Mouse (Mus musculus) bone marrow, adult 2 months (tissue): ENCODE measurements around the gene Cramp1l. TPM values are rescaled to one million over a fixed set of nuclear protein-coding genes. Genes with fewer than 3 reads are reported as not detected.

Source experiments
- H3K27ac ChIP-seq: fragments of 200-500 bp; 2 replicates; pipeline ENCODE4 v1.5.1; 2012; ENCODE audit warnings: low read depth, mild to moderate bottlenecking, control low read depth, inconsistent platforms, low read length; ENCODE audit not compliant: control insufficient read depth, poor library complexity, insufficient read depth
- H3K4me1 ChIP-seq: fragments of 200-500 bp; 2 replicates; pipeline ENCODE4 v1.6.1; 2011; ENCODE audit warnings: low read length; ENCODE audit not compliant: control insufficient read depth, insufficient read depth
- H3K4me3 ChIP-seq: fragments of 200-500 bp; replicated peaks from 2 replicates; pipeline ENCODE3; 2011; ENCODE audit warnings: mild to moderate bottlenecking, low read depth, low read length, control low read depth; ENCODE audit not compliant: control insufficient read depth
- CTCF ChIP-seq: fragments of 200-500 bp; IDR thresholded peaks from 2 replicates; pipeline ENCODE4 v1.5.1; 2011; ENCODE audit warnings: low read length, control low read depth; ENCODE audit not compliant: control insufficient read depth, insufficient read depth
- POLR2A ChIP-seq: fragments of 200-500 bp; IDR thresholded peaks from 2 replicates; pipeline ENCODE4 v1.6.1; 2011; ENCODE audit warnings: low read depth, mild to moderate bottlenecking, control low read depth, low read length, borderline replicate concordance; ENCODE audit not compliant: control insufficient read depth
- WGBS: fragments of 180-500 bp; shearing (Covaris S2); methylation state at CpG from one replicate; pipeline ENCODE4 v1.1.7; 2018; 5-methylcytosine and 5-hydroxymethylcytosine counted together
- polyA plus RNA-seq: library from polyadenylated mRNA; stranded (reverse); fragments of >200 nt; gene quantifications from 2 replicates; pipeline ENCODE4 v1.2.4, GENCODE M21; 2011; ENCODE audit warnings: low replicate concordance; ENCODE audit not compliant: missing spikeins, insufficient read depth, insufficient read length

Gene Cramp1l
- 9.1 and 15.8 TPM in 2 replicates for polyA plus RNA-seq

DNA sequence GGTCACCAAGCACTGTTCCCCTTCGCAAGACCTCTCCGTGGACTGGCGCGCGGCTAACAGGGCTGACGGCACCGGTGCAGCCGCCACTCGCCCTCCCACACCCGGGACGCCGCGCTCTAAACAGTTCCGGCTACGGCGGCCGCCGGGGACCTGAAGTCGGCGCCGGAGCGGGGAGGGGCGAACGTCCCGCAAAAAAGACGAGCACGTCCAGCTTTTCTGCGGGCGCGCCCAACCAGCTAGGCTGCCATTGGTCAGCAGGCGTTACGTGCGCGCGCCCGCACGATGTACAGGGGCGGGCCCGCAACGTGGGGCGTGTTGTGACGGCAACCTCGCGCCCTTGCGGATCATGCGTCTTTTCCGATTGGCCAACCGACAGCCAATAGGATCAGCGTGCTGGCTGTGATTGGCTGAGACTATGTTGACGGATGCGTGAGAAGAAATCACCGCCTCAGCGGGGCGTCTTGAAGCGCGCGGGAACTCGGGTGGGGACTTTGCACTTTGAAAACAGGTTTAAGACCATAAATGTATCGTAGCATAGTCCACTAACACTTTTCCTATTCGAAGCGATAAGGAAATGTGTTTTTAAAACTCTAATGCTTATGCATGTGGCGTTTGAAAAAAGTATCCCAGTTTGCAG, at the start of gene Cramp1l, which contains the start of gene Ift140:
Gene Cramp1l (minus strand): TSS at position 134 of the 637 bp plus-strand sequence.
Gene Ift140 (plus strand): TSS at position 431 of the 637 bp plus-strand sequence.
- Histone ChIP-seq H3K27ac (peak within 1 kb of the TSS; percentile 86), H3K4me3 (peak within 1 kb of the TSS; percentile 98), H3K4me1 (no peaks in the 10 kb centered on the region)
- WGBS, result under 1% methylated on average over 62 of the region's 62 CpGs
- peak; percentile 75; the same call in 1 of the 2 replicates for TF ChIP-seq POLR2A
- no peak for TF ChIP-seq CTCF

DNA sequence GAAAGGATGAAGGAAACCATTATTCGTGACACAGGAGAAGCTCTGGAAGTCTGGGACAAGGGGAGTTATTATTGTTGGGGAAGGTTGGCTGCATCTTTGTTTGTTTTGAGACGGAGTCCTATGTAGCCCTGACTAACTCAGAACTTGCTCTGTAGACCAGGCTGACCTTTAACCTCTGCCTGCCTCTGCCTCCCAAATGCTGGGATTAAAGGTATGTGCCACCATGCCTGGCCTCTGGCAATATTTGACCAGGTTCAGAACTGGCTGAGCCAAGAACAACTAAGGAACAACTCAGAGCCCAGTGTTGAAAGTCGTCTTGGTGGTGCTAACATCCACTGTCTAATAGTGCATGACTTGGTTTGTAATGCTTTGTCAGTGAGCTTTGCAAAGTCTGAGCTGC, 49.6 kb upstream of the Cramp1l start:
- Histone ChIP-seq H3K4me3 (no peak overlapping the region), H3K4me1 (no peaks in the 10 kb centered on the region), H3K27ac (no peak overlapping the region)
- no peak for TF ChIP-seq POLR2A
- TF ChIP-seq CTCF, result no peak
- 89% methylated on average over 3 of the region's 3 CpGs for WGBS

DNA sequence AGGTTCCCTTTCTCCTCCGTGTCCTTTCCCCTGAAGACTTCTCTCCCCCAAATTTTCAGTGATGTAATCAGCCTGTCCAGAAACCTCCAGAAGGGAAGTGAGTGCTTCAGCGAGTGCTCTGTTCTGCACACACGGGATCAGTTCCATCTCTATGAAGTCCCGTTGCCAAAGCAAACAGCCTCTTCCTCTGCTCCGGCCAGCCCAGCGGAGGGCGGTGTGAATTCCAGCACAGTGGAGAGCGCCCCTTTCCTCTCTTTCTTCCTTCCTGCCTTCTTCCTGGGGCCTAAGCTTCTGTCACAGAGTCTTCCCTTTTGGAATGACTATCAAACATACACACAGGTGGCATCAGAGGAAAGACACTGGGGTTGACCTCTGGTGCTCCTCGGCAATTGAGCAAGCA, 48.8 kb upstream of the Cramp1l start:
- H3K27ac ChIP-seq, result no peak overlapping the region
- no peaks in the 10 kb centered on the region for H3K4me1 ChIP-seq
- WGBS, result 75% methylated on average over 9 of the region's 9 CpGs
- no peak overlapping the region for H3K4me3 ChIP-seq
- no peak for TF ChIP-seq CTCF
- TF ChIP-seq POLR2A, result no peak

DNA sequence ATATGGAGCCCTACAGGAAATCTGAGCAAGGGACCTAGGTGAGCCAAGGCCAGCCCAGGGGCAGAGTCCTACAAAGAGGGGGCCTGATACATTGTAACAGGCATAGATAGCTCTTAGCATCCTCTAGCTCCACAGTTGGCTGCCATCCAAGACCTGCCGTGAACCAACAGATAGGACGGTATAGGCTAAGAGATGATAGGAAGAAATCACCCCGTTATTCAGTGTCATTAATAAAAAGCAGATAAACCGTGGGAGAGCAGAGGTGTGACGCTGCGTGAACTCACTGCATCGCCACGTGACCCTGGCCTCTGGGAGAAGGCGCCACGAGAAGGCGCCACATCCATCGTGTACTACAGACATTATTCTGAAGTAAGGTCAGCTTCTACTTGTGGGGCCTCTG, 48.3 kb upstream of the Cramp1l start:
- Histone ChIP-seq H3K4me3 (no peak overlapping the region), H3K27ac (no peak overlapping the region), H3K4me1 (no peaks in the 10 kb centered on the region)
- no peak for TF ChIP-seq POLR2A
- no peak for TF ChIP-seq CTCF
- 56% methylated on average over 12 of the region's 12 CpGs for WGBS

DNA sequence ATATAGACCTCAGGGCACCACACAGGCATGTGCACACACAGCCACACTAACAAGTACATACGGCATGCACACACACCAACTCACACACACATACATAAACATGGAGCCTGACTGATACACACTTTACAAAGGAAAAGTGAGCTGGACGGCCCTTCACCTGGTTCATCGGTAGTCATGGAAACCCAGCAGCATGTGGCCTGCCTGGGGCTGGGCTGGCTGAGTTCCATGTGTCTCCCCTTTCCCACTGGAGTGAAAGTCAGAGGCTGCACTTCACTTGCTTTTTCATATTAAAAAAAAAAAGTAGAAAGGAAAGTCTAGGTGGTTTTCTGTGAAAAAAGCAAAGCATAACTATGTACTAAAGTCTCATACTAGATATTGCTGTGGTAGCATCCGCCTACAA, 47.7 kb upstream of the Cramp1l start:
- H3K4me1 ChIP-seq, result no peaks in the 10 kb centered on the region
- H3K4me3 ChIP-seq, result no peak overlapping the region
- H3K27ac ChIP-seq, result no peak overlapping the region
- TF ChIP-seq POLR2A (no peak), CTCF (no peak)
- WGBS, result 89% methylated on average over 4 of the region's 4 CpGs

DNA sequence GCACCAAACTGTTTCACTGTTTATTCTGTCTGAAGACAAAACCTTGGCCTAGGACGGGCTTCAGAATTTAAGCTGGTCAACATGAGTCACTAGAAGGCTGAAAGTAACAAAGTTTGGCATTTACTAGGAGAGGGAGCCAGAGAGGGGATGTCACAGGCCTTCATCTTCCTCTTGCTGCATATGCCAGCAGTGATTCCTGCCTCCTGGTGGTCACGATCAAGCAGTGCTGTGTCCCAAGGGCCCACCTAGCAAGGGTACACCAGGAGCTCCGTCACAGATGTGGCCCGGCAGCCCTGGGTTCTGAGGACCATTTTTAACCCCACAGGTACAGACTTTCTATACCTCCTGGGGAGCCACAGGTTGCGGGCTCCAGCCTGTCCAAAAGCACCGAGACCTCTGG, 41.5 kb upstream of the Cramp1l start:
- WGBS, result 92% methylated on average over 6 of the region's 6 CpGs
- peak; percentile 15; the same call in 1 of the 2 replicates for TF ChIP-seq CTCF
- TF ChIP-seq POLR2A, result no peak
- H3K4me1 ChIP-seq, result no peaks in the 10 kb centered on the region
- H3K27ac ChIP-seq, result no peak overlapping the region
- H3K4me3 ChIP-seq, result no peak overlapping the region

DNA sequence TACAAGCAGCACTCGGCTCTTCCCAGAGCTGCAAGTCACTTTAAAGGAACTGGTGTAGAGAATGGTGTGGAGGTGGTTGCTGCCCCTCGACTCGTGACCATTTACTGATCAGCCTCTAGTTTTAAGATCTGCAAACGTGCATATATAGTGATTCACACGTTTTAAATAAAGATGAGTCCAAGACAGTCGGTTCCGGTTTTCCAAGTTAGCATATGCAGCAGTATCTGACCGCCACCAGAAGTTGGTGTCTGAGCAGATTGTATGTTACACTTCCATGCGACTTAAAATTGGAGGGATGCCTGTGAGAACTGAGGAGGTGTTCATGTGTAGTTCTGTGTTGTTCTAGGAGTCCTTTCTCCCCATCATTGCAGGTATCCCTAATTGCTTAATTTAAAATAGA, 37.7 kb upstream of the Cramp1l start:
- no peaks in the 10 kb centered on the region for H3K4me1 ChIP-seq
- no peak overlapping the region for H3K4me3 ChIP-seq
- WGBS, result 82% methylated on average over 9 of the region's 9 CpGs
- no peak overlapping the region for H3K27ac ChIP-seq
- no peak for TF ChIP-seq CTCF
- no peak for TF ChIP-seq POLR2A

DNA sequence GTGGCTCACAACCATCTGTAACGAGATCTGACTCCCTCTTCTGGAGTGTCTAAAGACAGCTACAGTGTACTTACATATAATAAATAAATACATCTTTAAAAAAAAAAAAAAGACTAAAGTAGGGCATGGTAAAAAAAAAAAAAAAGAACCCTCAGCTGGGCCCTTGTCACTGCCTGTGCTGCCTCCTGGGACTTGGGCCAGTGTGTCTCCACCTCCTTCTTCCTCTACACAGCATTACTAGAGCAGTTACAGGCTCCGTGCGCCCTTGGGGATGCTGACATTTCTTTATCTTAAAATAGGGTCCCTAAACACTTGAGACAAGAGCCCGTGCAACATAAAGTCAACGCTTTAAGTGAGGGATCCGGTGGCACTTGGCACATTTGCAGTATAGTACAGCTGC, 31.6 kb upstream of the Cramp1l start:
- H3K27ac ChIP-seq, result peak overlapping the region; percentile 48
- no peak overlapping the region for H3K4me3 ChIP-seq
- H3K4me1 ChIP-seq, result no peaks in the 10 kb centered on the region; the same call in 1 of the 2 replicates
- WGBS, result 64% methylated on average over 6 of the region's 6 CpGs
- no peak for TF ChIP-seq CTCF
- no peak for TF ChIP-seq POLR2A

DNA sequence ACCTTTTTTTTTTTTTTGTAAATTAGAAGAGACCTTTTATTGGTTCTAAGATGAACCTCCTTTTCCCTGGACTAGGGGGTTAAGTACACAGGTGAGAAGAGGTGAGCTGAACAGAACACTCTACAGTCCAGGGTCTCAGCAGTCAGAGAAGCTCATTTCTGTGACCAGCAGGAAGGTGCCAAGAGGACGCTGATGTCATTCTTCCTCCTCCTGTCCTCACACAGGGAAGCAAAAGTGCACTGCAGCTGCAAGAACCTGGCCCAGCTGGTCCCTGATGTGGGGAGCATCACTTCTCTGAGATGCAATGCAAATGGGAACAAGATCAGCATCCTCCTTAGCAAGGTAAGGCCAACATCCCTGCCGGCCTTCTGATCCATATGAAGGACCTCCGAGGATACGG, 29.7 kb upstream of the Cramp1l start:
- no peaks in the 10 kb centered on the region; the same call in 1 of the 2 replicates for H3K4me1 ChIP-seq
- 82% methylated on average over 4 of the region's 4 CpGs for WGBS
- no peak overlapping the region for H3K4me3 ChIP-seq
- H3K27ac ChIP-seq, result peak overlapping the region; percentile 47
- no peak for TF ChIP-seq CTCF
- no peak for TF ChIP-seq POLR2A
